In the genomic region with DNA sequence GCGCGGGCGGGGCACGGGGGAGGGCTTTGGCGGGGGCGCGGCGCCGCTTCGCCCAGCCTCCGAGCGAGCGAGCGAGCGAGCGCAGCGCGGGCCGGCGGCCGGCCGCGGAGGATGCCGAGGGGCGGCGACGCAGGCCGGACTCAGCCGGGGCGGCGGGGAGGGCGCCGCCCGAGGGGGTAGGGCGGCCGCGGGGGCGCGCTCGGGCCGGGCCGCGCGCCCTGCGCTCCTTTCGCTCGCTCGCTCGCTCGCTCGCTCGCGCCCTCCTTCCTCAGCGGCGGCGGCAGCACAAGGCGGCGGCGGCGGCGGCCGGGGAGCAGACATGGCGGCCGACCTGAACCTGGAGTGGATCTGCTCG, we compare ENCODE assay signal across 9 mouse cellular contexts. TPM values are rescaled to one million over a fixed set of nuclear protein-coding genes. Genes with fewer than 3 reads are reported as not detected.
DNase-seq lines count a peak whose midpoint lies in the region; ATAC-seq lines count a peak whose summit lies in the region.
"Had no signal": no experiment of that assay in that cellular context is flagged by ENCODE, and none has a peak within 500 bp of the region (broad histone marks: within the 10 kb centered on the region; RNA-seq: fewer than 3 reads in every experiment).

A gene (plus strand): TSS at position 209 of the 355 bp plus-strand sequence.

- peaks cover 15% of the 10 kb centered on the region; the same call in 1 of the 2 replicates for H3K9me3 ChIP-seq in midbrain, embryonic 10.5 days (replicated peaks)

- peak; percentile 71 for ATAC-seq in frontal cortex, adult (ENCODE audit: low TSS enrichment)
- peak; percentile 69 for ATAC-seq in inflammation-experienced regulatory T-cells, adult 6 months

- DNase-seq in frontal cortex, postnatal 36 days (ENCODE audit: low spot score in 2 of 2): no peak
- peak; percentile 86 for DNase-seq in cerebellum, postnatal 10 days
- DNase-seq in gastrocnemius, postnatal 25 days: peak; percentile 72
- DNase-seq in left cerebral cortex, postnatal 4 days: peak; percentile 75
- DNase-seq in midbrain, embryonic 10.5 days (ENCODE audit: low spot score): peak; percentile 83
- peak; percentile 6 for DNase-seq in spleen, adult 12 weeks (ENCODE audit: low spot score)

- no peaks in the 10 kb centered on the region for H3K27me3 ChIP-seq in midbrain, embryonic 10.5 days (ENCODE audit: low read depth, poor library complexity, severe bottlenecking)

- peak within 1 kb of the TSS; percentile 99 for H3K27ac ChIP-seq in midbrain, embryonic 10.5 days (replicated peaks)

- peak within 1 kb of the TSS; percentile 96 for H3K4me3 ChIP-seq in midbrain, embryonic 10.5 days

- 4% methylated on average over 58 of the region's 65 CpGs for WGBS in midbrain, embryonic 10.5 days

- H3K36me3 ChIP-seq in midbrain, embryonic 10.5 days: peaks cover 22% of the 10 kb centered on the region
- H3K36me3 ChIP-seq: G1E had no signal

- intact Hi-C loops in left cerebral cortex, postnatal 4 days (cut with DNase I): loop anchor here (5.0 to 10.0 kb wide), 2 partner anchors 129 to 642 kb away; no protein-coding TSS in a partner anchor

- peaks cover 30% of the 10 kb centered on the region for H3K4me1 ChIP-seq in midbrain, embryonic 10.5 days

RNA-seq across cellular contexts. Expression of the gene that starts here (rescaled TPM):
- 1 to 10 TPM; 9.1 to 9.8 TPM for total RNA-seq in gastrocnemius, postnatal 25 days (2021)
- 10 to 100 TPM; 16.2 to 21.7 (median 19.1) TPM for polyA plus RNA-seq in inflammation-experienced regulatory T-cells, adult 6 months (2017; shearing (Covaris generic))
- 10 to 100 TPM; 82.0 to 94.6 TPM for total RNA-seq in left cerebral cortex, postnatal 4 days (2021)
- polyA plus RNA-seq in midbrain, embryonic 10.5 days (2016; fragmentation: Nextera tagmentation; extraction: Ambion mirVana): 45.9 and 50.7 TPM in 2 replicates
- polyA plus RNA-seq: G1E had no signal

Comparison
In these comparisons a context has a peak if more than half of its experiments do, and no peak if none do; other contexts are left out.
1. RNA of the gene that starts here (total RNA-seq): 82.0 to 94.6 TPM in left cerebral cortex, postnatal 4 days; 9.1 to 9.8 TPM in gastrocnemius, postnatal 25 days; every median in the first group is over 4 times any median in the second.
2. DNase-seq: peak in cerebellum, postnatal 10 days (2 of 2), gastrocnemius, postnatal 25 days (single experiment), left cerebral cortex, postnatal 4 days (single experiment), midbrain, embryonic 10.5 days (single experiment) and spleen, adult 12 weeks (single experiment); none in frontal cortex, postnatal 36 days (0 of 2).